Mouse (Mus musculus) CD4-positive helper T cell, adult 2 months (primary cell): Measurements from ENCODE around the gene Scnn1a.

Experiments used
- DNase-seq: peaks from one replicate; pipeline ENCODE4 v3.0.0-alpha.2; 2012; ENCODE audit warnings: low read depth, missing footprints, low spot score

Gene Scnn1a

GRCm38 (mm10) chr6:125342198-125342597, 21.7 kb downstream of the Scnn1a start:
- DNase-seq = no peak

- DNase-seq = no peak
Measured at GRCm38 (mm10) chr6:125344084-125344483, 23.6 kb downstream of the Scnn1a start.

- DNase-seq = no peak
Measured at GRCm38 (mm10) chr6:125344866-125345265, 24.4 kb downstream of the Scnn1a start.

GRCm38 (mm10) chr6:125345625-125346024, 25.2 kb downstream of the Scnn1a start:
- no peak for DNase-seq

DNA sequence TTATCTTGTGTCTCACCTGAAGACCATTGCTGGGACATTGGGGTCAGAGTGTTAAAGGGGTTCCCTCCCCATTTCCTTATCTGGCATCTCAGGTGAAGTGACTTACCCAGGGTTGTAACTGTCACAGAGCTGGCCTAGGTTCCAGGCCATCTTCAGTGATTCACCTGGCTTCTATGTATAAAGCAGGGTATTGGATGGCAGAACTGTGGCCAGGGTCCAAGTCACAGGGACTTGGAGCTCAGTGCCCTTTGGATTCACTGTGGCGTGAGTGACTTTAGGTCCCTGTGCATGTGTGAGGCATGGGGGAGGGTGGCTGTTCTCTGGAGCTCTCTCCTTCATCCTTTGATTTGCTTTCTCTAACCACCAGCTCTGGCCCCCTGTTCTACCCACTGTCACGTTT, 25.6 kb downstream of the Scnn1a start:
- DNase-seq = no peak

DNA sequence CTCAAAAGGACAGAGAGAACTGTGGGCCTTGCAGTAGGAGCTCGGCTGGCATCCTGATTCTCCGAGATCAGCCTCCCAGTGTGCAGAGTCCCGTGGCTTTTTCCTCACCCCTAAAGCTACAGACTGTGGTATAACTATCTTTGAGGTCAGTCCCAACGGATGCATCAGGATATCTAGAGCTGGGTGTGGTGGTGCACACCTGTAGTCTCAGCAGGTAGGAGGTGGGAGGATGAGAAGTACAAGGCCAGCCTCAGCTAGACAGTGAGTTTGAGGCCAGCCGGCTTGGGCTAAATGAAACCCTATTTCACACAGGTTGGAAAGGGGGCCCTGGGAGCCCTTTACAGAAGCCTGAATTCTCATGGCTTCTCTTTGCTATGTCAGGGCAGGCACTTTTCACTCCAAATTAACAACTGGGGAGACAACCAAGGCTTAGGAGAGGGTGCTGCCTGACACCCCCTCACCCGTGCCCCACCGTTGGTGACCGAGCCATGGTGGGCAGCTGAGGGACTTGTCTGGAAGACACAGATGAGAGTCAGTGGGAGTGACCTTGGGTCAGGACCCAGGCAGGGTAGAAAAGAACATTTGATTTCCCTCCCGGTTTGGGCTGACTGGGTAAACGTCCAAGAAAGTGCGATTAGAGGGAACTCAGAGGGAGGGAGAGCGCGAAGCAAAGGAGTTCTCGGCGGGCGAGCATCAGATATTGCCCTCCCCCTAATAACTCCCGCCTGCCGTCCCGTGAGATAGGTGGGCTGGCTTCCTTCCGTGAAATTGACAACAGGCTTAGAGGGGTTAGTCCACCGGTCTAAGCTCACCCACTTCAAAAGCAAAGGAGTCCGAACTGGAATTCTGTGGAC, 28.5 kb downstream of the Scnn1a start, which contains the start of gene Tnfrsf1a:
Gene Tnfrsf1a, plus strand, starts transcription at position 642 of the 854 bp plus-strand sequence.
- DNase-seq = no peak

DNA sequence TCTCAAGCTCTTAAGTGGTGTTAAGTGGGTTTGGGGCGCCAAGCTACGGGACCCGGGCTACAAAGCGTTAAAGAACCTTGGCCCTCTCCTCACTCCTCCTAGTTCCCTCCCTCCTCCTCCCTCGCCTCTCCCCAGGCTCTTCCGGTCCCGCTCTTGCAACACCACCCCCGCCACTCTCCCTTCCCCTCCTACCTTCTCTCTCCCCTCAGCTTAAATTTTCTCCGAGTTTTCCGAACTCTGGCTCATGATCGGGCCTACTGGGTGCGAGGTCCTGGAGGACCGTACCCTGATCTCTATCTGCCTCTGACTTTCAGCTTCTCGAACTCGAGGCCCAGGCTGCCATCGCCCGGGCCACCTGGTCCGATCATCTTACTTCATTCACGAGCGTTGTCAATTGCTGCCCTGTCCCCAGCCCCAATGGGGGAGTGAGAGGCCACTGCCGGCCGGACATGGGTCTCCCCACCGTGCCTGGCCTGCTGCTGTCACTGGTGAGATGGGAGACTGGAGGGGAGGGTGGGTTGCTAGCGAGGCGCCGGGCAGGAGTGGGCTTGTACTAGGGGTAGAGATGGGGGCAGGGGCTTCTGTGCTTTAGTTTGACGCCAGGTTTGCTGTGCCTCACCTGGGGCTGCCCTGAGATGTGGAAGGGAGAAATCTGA, 29.2 kb downstream of the Scnn1a start:
- DNase-seq = peak; percentile 76

DNA sequence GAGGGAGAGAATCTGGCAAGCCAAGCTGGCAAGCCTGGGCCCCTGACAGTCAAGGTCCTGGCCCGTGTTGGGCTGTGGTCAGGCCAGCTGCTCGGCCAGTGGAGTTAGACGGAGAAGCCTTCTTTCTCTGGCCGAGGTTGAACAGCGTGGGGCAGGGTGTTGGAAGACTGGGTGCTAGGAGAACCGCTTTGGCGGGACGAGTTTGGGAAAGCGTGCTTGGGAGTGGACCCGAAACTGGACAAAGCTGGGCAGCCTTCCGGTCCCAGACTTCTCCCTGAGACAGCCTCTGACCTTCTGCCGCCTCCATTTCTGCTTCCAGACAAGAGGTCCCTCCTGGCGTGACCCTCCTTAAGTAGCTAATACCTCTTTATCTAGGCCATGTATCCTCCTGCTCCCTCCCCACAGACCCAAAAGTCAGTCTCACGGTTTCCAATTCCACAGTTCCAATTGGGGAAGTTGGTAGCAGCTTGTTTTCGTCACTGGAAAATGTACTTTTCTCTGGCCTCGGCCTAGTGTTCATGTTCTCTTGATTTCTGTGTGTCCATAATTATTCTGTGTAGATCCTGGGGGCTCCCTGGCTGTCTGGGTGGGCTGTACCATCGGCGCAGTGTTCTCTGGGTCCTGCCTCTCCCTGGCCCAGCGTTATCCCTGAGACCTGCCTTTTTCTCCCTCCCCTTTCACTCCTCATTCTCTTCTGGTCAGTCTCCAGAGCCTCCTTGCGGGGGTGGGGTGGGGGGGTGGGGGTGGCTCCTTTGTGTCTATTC, 30.0 kb downstream of the Scnn1a start:
- no peak for DNase-seq

DNA sequence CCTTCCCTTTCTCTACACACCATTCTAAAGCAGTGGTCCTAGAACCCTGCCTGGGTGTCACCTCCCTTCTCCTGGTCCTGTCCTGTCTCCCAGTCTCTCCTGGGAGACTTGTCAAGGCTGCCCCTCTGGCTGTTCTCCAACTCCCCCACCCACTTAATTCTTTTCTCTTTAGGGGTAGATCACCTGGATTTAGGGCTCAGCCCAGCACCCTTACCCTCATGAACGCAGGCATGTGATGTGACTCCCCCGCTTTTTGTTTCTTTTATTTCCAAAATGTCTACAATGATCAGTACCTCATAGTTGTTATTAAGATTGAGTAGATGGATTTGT, 30.5 kb downstream of the Scnn1a start:
- no peak for DNase-seq

- DNase-seq = peak; percentile 71
Measured at GRCm38 (mm10) chr6:125351368-125352045, 31.0 kb downstream of the Scnn1a start.

DNA sequence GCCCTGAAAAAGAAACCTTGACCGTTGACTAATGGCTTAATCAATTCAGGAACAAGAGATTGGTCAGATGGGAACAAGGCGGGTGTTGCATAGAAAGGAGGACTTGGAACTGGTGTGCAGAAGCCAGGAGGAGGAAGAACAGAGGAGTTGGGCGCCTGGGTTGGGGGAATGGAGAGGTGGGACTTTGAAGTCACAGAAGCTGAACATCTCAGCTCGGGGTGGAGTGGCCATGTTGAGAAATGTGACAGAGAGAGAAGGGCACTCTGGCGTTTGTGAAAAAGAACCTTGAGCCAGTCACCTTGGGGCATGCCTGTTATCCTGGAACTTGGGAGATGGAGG, 31.6 kb downstream of the Scnn1a start:
- no peak for DNase-seq

GRCm38 (mm10) chr6:125352811-125353210, 32.4 kb downstream of the Scnn1a start:
- DNase-seq = no peak

GRCm38 (mm10) chr6:125353221-125353620, 32.8 kb downstream of the Scnn1a start:
- peak; percentile 58 for DNase-seq

- peak; percentile 53 for DNase-seq
Measured at GRCm38 (mm10) chr6:125353655-125354054, 33.2 kb downstream of the Scnn1a start.

DNA sequence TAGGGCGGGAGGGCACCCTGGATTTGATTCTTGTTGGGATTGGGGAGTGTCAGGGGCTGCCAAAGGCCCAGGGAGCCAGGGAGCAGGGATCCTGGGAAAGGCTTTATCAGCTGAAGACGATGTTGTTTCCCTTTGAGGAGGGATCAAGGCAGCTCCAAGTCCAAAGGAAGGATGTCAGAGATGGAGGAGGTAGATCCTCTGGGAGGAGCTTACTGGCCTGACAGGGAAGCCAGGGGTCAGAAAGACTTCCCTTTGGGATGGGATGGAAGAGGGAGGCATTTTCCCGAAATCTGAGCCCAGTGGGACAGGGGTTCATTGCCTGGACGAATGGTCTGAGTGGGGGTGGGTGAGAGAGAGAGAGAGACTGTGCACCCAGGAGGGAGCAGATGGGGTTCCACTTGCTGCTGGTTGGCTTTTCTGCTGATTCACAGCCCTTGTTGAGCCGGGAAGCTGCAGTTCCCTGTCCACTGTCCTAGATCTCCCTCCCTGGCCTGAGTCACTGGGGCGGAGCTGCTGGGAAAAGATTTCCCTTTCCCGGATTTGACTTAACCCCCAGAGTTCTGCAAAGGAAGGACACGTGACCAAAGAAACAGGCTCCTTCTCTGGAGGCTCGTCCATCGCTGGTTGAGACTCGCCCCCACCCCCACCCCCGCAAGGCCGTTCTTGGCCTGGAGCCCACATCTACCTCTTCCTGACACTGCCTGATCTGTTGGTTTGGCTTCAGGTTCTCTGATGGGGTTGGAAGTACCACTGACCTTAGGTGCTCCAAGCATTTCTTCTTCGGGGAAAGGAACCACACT, 34.1 kb downstream of the Scnn1a start:
- no peak for DNase-seq

- peak; percentile 68 for DNase-seq
Measured at GRCm38 (mm10) chr6:125355197-125355741, 34.8 kb downstream of the Scnn1a start.

- DNase-seq = no peak
Measured at GRCm38 (mm10) chr6:125356264-125356663, 35.8 kb downstream of the Scnn1a start.

DNA sequence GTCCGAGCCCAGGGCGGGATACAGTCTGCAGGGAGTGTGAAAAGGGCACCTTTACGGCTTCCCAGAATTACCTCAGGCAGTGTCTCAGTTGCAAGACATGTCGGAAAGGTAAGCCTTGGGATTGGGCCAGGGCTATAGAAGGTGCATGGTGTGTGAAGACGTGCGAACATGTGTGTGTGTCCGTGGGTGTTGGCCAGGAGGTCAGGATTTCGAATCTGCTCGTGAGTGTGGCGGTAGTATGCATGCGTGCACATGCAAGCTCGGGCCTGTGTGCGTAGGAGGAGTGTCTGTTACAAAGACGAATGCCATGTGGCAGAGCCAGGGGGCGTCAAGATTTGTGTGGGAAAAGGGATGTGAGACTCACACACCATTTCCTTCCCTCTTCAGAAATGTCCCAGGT, 36.9 kb downstream of the Scnn1a start:
- DNase-seq = no peak

DNA sequence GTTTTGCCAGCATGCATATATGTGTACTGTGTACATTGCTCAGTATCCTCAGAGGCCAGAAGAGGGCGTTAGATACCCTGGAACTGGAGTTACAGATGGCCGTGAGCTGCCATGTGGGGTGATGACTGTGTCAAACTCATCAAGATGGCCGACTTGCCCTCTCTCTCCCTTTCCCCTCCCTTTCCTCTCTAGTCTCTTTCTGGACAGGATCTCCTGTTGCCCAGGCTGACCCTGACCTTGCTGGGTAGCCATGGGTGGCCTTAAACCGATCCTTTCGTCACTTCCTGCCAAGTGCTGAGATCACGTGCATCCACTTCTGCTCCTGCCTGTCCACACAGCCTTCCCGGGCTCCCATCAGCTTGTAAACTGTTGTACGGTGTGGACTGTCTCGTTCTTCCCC, 39.5 kb downstream of the Scnn1a start:
- DNase-seq = no peak

GRCm38 (mm10) chr6:125360846-125361245, 40.4 kb downstream of the Scnn1a start:
- no peak for DNase-seq
